Mouse (Mus musculus) cerebral cortex, adult 2 months (tissue): ENCODE results near the gene Cyp4f39.

ENCODE experiments used
- WGBS: fragments of 180-500 bp; shearing (Covaris S2); methylation state at CpG from one replicate; pipeline ENCODE4 v1.1.7; 2018; 5-methylcytosine and 5-hydroxymethylcytosine counted together

The Cyp4f39 gene

DNA sequence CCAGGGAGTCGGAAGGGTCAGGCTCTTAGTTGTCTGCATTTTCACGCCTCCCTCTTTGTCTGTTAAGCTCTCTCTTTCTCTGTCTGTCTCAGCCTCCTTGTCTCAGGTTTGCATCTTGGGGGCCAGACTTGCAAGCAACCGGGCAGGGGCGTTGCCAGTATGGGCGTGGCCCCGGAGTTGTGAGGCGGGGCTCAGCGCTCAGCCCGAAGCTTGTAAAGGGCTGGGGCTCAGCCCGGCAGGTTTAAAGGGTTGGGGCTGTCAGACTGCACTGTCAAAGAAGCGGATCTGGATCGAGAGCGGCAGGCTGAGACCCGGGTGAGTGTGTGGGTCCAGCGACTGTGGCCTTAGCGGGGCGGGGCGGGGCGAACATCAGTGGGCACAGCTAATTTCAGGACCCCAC is at the start of gene Cyp4f39:
Gene Cyp4f39 (plus strand): TSS at position 242 of the 400 bp plus-strand sequence.
- 7% methylated on average over 19 of the region's 19 CpGs for WGBS

DNA sequence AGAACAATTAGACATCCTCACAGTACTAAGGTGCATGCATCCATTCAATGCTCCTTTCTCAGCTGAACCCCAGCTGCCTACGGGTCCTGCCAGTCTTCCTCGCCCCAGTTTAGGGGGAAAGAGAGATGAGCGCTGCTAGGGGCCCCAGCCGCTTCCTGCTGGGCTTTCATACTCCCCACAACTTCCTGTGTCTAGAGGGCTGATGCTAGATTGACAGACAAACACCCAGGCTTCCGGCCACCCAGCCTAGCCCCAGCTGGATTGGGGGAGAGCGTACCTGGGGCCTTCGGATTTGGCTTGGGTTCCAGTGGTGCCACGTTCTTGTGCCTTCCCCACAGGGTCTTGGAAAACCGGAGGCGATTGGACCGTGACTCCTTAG is 49.8 kb upstream of the Cyp4f39 start:
- 76% methylated on average over 11 of the region's 11 CpGs for WGBS

DNA sequence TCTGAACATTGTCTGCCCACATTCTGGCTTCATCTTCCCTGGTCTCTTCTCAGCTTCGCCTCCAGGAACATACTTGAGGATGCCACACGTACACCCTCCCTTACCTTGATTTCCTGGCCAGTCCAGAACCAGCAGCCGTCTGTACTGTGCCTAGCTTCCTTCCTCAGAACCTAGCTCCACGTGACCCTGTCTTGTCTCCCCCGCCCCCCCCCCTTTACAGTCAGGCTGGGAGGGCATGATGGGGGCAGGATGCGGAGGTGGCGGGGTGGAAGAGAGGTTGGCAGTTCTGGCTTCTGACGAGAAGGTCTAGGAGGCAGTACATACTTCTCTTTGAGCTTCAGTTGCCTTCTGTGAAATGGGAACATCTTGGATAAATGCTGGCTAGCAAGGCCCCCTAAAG is 49.1 kb upstream of the Cyp4f39 start, which contains the start of gene Rasal3:
Gene Rasal3 (minus strand): TSS at position 167 of the 400 bp plus-strand sequence.
- WGBS: 71% methylated on average over 8 of the region's 8 CpGs

DNA sequence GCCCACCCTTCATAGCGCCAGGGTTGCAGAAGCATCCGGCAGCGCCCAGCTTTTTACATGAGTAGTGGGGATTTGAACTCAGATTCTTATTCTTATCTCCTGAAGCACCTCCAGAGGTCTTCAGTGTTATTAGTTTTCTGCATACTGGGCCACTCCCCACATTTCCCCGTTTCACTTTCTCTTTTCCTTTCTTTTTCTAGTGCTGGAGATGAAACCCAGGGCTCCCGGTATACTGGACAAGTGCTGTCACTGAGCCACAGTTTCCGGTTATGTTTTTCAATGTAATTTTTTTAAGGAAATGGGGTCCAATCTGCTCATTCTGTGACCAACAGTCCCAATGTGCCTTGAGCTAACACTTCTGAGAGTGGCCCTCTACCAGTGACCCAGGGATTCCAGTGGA is 40.6 kb upstream of the Cyp4f39 start:
- WGBS: 86% methylated on average over 6 of the region's 6 CpGs

DNA sequence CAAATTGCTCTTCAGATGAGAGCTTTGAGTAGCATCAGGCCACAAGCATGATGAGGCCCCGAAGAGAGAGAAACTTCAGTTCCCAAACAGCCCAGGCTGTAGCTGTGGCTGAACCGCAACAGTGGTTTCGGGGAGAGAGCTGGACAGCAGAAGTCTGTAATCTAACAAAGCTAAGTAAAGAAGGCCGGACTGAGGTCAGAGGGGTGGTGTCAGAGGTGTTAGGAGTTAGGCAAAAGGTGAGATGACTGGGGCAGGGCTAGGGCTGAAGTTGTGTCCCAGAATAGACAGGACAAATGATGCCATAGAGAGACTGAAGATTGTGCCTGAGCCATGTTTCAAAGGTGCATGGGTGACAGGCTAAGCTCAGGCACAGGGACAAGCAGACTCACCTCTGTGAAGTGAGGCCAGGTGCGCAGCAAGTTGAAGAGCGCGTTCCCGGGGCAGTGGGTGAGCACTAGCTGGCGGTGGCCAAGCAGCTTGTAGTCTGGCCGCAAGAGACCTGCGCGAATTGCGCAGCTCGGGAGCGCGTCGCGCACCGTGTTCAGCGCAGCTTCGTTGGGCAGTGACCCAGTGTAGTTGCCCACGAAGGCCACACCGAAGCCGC is 37.0 kb upstream of the Cyp4f39 start:
- 50% methylated on average over 24 of the region's 24 CpGs for WGBS

DNA sequence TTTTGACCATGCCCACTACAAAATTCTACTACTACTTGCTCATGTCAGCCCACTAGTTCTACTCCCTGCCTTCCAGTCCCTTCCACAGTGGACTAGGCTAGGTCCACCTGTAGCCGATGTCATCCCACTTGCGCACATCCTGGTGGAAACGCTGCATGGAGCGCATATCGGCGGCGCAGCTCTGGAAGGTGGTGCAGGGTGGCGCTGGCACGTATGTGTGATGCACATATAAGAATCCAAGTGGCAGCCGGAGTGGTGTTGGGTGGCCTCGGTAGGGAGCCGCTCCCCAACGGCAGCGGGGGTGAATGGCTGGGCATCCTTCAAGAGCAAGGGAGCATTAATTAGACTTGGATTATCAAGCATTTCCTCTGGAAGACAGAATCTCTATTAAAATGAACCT is 35.8 kb upstream of the Cyp4f39 start:
- WGBS: 95% methylated on average over 14 of the region's 14 CpGs

DNA sequence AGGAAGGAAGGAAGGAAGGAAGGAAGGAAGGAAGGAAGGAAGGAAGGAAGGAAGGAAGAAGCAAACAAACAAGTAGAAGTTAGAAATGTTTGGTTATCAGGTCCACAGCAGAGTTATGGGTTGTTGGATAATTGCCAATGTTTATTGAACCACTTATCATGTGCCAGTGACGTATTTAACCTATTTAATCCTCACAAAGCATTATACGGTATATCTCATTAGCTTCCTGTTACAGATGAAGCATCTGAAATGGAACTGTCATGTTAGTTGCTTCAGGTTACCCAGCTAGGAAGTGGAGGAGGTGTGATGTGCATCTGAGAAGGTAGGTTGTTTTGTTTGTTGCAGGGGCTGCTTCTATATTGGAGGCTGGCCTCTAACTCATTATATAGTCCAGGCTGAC is 32.5 kb upstream of the Cyp4f39 start:
- WGBS: 74% methylated on average over 2 of the region's 2 CpGs

DNA sequence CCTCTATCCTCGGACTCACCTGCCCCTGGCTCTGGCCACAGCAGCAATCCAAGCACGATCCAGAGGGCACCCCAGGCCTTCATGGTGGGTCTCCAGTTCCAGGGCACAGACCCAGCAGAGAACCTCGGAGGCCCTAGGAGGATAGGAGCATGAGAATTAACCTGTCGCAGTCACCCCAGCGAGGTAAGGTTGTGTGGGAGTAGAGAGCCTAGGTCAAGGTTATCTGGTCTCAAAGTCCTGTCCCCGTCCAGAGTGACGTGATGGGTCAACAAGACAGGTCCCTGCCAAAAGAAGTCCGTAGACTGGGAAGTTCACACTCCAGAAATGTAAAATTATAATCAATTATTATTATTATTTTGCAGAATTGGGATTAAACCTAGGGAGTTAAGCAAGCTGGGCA is 31.7 kb upstream of the Cyp4f39 start:
- 86% methylated on average over 8 of the region's 8 CpGs for WGBS

DNA sequence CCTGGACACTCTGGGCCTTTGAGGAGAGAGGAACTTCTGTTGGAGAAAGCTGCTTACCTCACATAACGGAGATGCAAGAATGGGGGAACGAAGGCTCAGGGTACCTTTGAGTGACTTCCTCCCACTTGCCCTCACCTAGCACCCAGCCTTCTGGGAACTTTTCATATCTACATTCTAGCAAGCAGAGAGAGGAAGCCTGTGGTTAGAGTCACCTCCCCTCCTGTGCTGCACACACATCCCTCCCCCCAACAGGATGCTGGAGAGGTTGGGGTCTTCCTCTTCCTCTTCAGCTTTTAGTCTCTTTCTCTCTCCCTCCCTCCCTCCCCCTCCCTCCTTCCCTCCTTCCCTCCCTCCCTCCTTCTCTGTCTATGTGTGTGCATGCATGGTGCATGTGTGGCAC is 28.5 kb upstream of the Cyp4f39 start, which contains the start of gene Pglyrp2:
Gene Pglyrp2 (minus strand): TSS at position 134 of the 400 bp plus-strand sequence.
- 91% methylated on average over 2 of the region's 2 CpGs for WGBS

- WGBS: 59% methylated on average over 3 of the region's 3 CpGs
Measured at GRCm38 (mm10) chr17:32431972-32432371, 20.6 kb upstream of the Cyp4f39 start.

- 75% methylated on average over 4 of the region's 4 CpGs for WGBS
Measured at GRCm38 (mm10) chr17:32434324-32434723, 18.2 kb upstream of the Cyp4f39 start.

- 79% methylated on average over 5 of the region's 5 CpGs for WGBS
Measured at GRCm38 (mm10) chr17:32435151-32435550, 17.4 kb upstream of the Cyp4f39 start.

GRCm38 (mm10) chr17:32437106-32437505 is 15.4 kb upstream of the Cyp4f39 start:
- whole genome bisulfite sequencing: 95% methylated on average over 4 of the region's 4 CpGs

GRCm38 (mm10) chr17:32443245-32443644 is 9.3 kb upstream of the Cyp4f39 start:
- WGBS: 87% methylated on average over 6 of the region's 6 CpGs

GRCm38 (mm10) chr17:32445016-32445415 is 7.5 kb upstream of the Cyp4f39 start:
- 73% methylated on average over 5 of the region's 5 CpGs for WGBS

GRCm38 (mm10) chr17:32449042-32449441 is 3.5 kb upstream of the Cyp4f39 start:
- 97% methylated on average over 1 of the region's 1 CpGs for WGBS

GRCm38 (mm10) chr17:32450844-32451537 is 1.5 kb upstream of the Cyp4f39 start:
- 53% methylated on average over 2 of the region's 2 CpGs for WGBS

DNA sequence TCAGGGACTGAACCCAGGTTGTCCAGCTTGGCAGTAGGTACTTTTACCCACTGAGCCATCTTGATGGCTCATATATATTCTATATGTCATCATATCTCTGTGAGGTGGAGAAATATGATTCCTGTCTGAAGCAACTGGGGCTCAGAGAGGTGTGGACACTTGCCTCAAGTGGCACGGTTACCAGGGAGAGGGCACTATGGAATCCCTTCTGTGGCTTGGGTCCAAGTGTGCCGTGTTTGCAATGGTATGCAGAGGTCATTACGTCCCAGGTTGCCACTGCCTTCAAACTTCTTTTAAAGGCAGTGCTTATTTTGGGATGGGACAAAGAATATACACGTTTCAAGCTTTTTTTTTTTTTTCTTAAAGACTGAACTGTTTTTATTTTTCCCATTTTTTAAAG is 1.7 kb downstream of the Cyp4f39 start:
- WGBS: 65% methylated on average over 4 of the region's 4 CpGs

DNA sequence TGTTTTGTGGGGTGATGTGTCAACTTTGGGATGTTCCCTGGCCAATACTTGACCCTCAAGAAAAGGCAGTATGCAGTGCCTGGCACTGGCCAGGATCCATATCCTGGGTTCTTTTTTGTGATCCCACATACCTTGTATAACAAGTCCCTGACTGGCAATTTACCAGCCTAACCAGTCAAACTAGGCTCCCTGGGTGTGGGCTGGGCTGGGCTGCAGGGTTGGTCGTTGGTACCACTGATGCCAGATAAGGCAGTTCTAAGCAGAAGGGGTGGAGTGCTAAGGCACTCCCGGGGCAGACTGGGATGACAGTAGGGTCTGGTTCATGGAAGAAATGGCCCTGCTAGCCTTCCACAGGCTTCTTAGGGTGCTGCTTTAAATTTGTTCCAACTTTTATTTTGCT is 2.5 kb downstream of the Cyp4f39 start:
- WGBS: 55% methylated on average over 2 of the region's 2 CpGs

DNA sequence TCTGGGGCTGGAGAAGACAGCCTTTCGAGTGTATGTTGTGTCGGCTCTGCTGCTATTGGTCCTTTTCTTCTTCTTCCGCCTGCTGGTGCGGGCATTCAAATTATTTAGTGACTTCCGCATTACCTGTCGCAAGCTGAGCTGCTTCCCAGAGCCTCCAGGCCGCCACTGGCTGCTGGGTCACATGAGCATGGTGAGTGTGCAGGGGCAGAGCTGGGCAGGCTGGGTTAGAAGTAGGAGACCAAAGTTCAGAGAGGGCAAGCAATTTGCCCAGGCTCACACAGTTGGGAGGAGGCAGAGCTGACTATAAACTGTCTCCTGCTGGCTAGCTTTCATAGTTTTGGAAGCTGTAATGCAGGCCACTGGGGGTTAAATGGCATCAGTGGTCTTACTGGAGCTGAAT is 16.0 kb downstream of the Cyp4f39 start:
- WGBS: 66% methylated on average over 7 of the region's 7 CpGs

DNA sequence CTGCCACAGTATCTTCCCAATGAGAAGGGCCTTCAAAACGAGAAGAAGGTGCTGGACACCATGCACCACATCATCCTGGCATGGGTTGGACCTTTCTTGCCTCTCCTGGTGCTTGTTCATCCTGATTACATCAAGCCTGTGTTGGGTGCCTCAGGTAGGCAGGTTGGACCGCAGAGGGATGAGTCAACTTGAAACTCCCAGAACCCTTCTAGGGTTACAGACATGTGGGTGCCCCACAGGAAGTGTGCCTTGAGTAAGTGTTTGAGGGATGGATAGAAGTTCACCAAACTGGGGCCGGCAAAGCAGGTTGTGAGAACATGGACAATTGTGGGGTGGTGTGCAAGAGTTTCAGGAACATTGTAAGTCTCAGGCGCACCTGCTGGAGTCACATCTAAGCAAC is 18.3 kb downstream of the Cyp4f39 start:
- 84% methylated on average over 4 of the region's 4 CpGs for WGBS

- 46% methylated on average over 7 of the region's 7 CpGs for WGBS
Measured at GRCm38 (mm10) chr17:32472176-32472575, 19.7 kb downstream of the Cyp4f39 start.

- 91% methylated on average over 5 of the region's 5 CpGs for WGBS
Measured at GRCm38 (mm10) chr17:32474954-32475560, 22.5 kb downstream of the Cyp4f39 start.
